Mouse (Mus musculus) layer of hippocampus, postnatal 25 days (tissue): ENCODE data around the gene Hprt. TPM values are rescaled to one million over a fixed set of nuclear protein-coding genes. Genes with fewer than 3 reads are reported as not detected.

ENCODE experiments used
- microRNA-seq, 2 experiments: library from miRNA; unstranded; fragments of <30 nt; microRNA quantifications; one replicate each; pipeline ENCODE4 v1.2.0; 2021
- total RNA-seq, 2 experiments: library from RNA; stranded (reverse); gene quantifications; 2 replicates each; pipeline ENCODE4 v1.2.3; 2021

The Hprt gene
- total RNA-seq, 2 experiments from 2014 or later: 126 to 130 TPM

Small RNAs within 50 kb of the gene (microRNA-seq; reads per million reads assigned to microRNA genes)
- gene Mir322 (640 to 830 reads per million in 2 experiments), gene Mir351 (410 to 833 reads per million in 2 experiments), gene Mir450-1 (0 to 0.37 reads per million in 2 experiments), gene Mir450-2 (0.37 to 0.40 reads per million in 2 experiments), gene Mir450b (2.6 to 3.5 reads per million in 2 experiments), gene Mir503 (29.2 to 30.5 reads per million in 2 experiments), gene Mir542 (44.4 to 51.3 reads per million in 2 experiments)

Other genes starting within 250 kb of the Hprt start
- 1 to 10 TPM; 2.0 to 2.4 TPM for gene Ccdc160, start 196.9 kb upstream of the Hprt start, total RNA-seq
- gene Phf6, start 75.9 kb upstream of the Hprt start, total RNA-seq: 10 to 100 TPM; 19.4 to 20.8 TPM